Mouse (Mus musculus): Measurements from ENCODE around the gene Sbp.

- peak; percentile 25; the same call in 1 of the 2 replicates for TF ChIP-seq POLR2A (IDR thresholded peaks at IDR 0.05; ENCODE audit: low read depth, low read length)
- TF ChIP-seq CTCF (IDR thresholded peaks at IDR 0.05; ENCODE audit: extremely low read depth, insufficient read length, insufficient replicate concordance, low read depth, low read length): no peak
Measured at GRCm38 (mm10) chr17:23980297-23980909, 38.9 kb downstream of the Sbp start, which contains the start of gene Prss30.
